Mouse (Mus musculus) midbrain, embryonic 14.5 days (tissue): ENCODE data around the gene Noct. TPM values are rescaled to one million over a fixed set of nuclear protein-coding genes. Genes with fewer than 3 reads are reported as not detected.
"Not testable (repeated sequence)": the region's sequence is repeated elsewhere in the genome, so short reads cannot be mapped to it uniquely, and the experiment has no call there.

Experiments
- ATAC-seq: fragments of 200-750 bp; cut with Nextera tagmentation; 2 replicates; pipeline ENCODE4 v1.8.0; 2017; ENCODE audit warnings: moderate number of reproducible peaks, moderate library complexity; ENCODE audit not compliant: low FRiP score, low TSS enrichment
- DNase-seq: peaks from one replicate; pipeline ENCODE4 v3.0.0-alpha.2; 2015
- H3K27ac ChIP-seq: fragments of 300-500 bp; sonication (generic); replicated peaks from 2 replicates; pipeline ENCODE4 v1.5.1; 2014; ENCODE audit warnings: mild to moderate bottlenecking, low read depth, low read length, moderate library complexity
- H3K27me3 ChIP-seq: fragments of 300-500 bp; sonication (generic); 2 replicates; pipeline ENCODE4 v1.6.1; 2014; ENCODE audit warnings: low read length, control low read depth, mixed read lengths; ENCODE audit not compliant: control insufficient read depth, insufficient read depth
- H3K36me3 ChIP-seq: fragments of 300-500 bp; sonication (generic); 2 replicates; pipeline ENCODE4 v1.6.1; 2014; ENCODE audit warnings: low read length, control low read depth; ENCODE audit not compliant: control insufficient read depth, insufficient read depth
- H3K4me1 ChIP-seq: fragments of 300-500 bp; sonication (generic); 2 replicates; pipeline ENCODE4 v1.6.1; 2014; ENCODE audit warnings: mild to moderate bottlenecking, antibody characterized with exemption, low read length, control low read depth; ENCODE audit not compliant: control insufficient read depth, insufficient read depth
- H3K4me2 ChIP-seq: fragments of 300-500 bp; sonication (generic); 2 replicates; pipeline ENCODE4 v1.6.1; 2014; ENCODE audit warnings: mild to moderate bottlenecking, low read length, moderate library complexity
- H3K4me3 ChIP-seq: fragments of 300-500 bp; sonication (generic); replicated peaks from 2 replicates; pipeline ENCODE4 v1.5.1; 2014; ENCODE audit warnings: low read depth, low read length
- H3K9ac ChIP-seq: fragments of 300-500 bp; sonication (generic); replicated peaks from 2 replicates; pipeline ENCODE4 v1.6.1; 2014; ENCODE audit warnings: mild to moderate bottlenecking, low read length, moderate library complexity
- H3K9me3 ChIP-seq: fragments of 300-500 bp; sonication (generic); 2 replicates; pipeline ENCODE4 v1.6.1; 2016; ENCODE audit warnings: low read length, control low read depth, mixed read lengths; ENCODE audit not compliant: control insufficient read depth
- WGBS: fragments of 180-500 bp; shearing (Covaris S2); extraction: QIAGEN DNeasy Blood & Tissue Kit; methylation state at CpG from one replicate; pipeline ENCODE4 v1.1.7; 2014; 5-methylcytosine and 5-hydroxymethylcytosine counted together
- polyA plus RNA-seq: library from polyadenylated mRNA; unstranded; fragments of >200 nt; fragmentation: Nextera tagmentation; extraction: Ambion mirVana; gene quantifications from 2 replicates; pipeline ENCODE4 v1.2.1, GENCODE M21; 2014

The Noct gene
- polyA plus RNA-seq, 1 experiment from 2014 or later: 31.7 TPM

- Histone ChIP-seq H3K27me3 (no peaks in the 10 kb centered on the region), H3K27ac (no peak overlapping the region), H3K9me3 (no peaks in the 10 kb centered on the region), H3K36me3 (no peaks in the 10 kb centered on the region), H3K9ac (no peak overlapping the region), H3K4me1 (no peaks in the 10 kb centered on the region), H3K4me2 (no peak overlapping the region), H3K4me3 (no peak overlapping the region)
- WGBS: 89% methylated on average over 3 of the region's 3 CpGs
- ATAC-seq: no peak
- DNase-seq: no peak
Observed at GRCm38 (mm10) chr3:51210485-51210884, 13.8 kb upstream of the Noct start.

- WGBS: 92% methylated on average over 3 of the region's 3 CpGs
- Histone ChIP-seq H3K9ac (no peak overlapping the region), H3K27me3 (no peaks in the 10 kb centered on the region), H3K9me3 (no peaks in the 10 kb centered on the region), H3K27ac (no peak overlapping the region), H3K36me3 (no peaks in the 10 kb centered on the region), H3K4me2 (no peak overlapping the region), H3K4me3 (no peak overlapping the region), H3K4me1 (no peaks in the 10 kb centered on the region)
- ATAC-seq (no peak), DNase-seq (no peak)
Observed at GRCm38 (mm10) chr3:51213111-51213510, 11.1 kb upstream of the Noct start.

- H3K4me3 ChIP-seq: no peak overlapping the region
- no peak overlapping the region for H3K4me2 ChIP-seq
- no peaks in the 10 kb centered on the region for H3K9me3 ChIP-seq
- no peaks in the 10 kb centered on the region for H3K36me3 ChIP-seq
- H3K27me3 ChIP-seq: no peaks in the 10 kb centered on the region
- DNase-seq (no peak), ATAC-seq (no peak)
- 91% methylated on average over 6 of the region's 6 CpGs for WGBS
- H3K27ac ChIP-seq: no peak overlapping the region
- H3K9ac ChIP-seq: no peak overlapping the region
- H3K4me1 ChIP-seq: no peaks in the 10 kb centered on the region
Observed at GRCm38 (mm10) chr3:51215681-51216080, 8.6 kb upstream of the Noct start.

GRCm38 (mm10) chr3:51216351-51216750, 7.9 kb upstream of the Noct start:
- H3K27ac ChIP-seq, H3K27me3 ChIP-seq, H3K9me3 ChIP-seq, ATAC-seq, DNase-seq, H3K4me1 ChIP-seq, H3K4me3 ChIP-seq, H3K4me2 ChIP-seq, H3K36me3 ChIP-seq, H3K9ac ChIP-seq: not testable (repeated sequence)
- 82% methylated on average over 6 of the region's 10 CpGs for WGBS

GRCm38 (mm10) chr3:51218385-51218784, 5.9 kb upstream of the Noct start:
- WGBS: 87% methylated on average over 6 of the region's 6 CpGs
- H3K4me3 ChIP-seq, H3K4me2 ChIP-seq, H3K9ac ChIP-seq, ATAC-seq, H3K36me3 ChIP-seq, H3K27ac ChIP-seq, H3K9me3 ChIP-seq, H3K4me1 ChIP-seq, DNase-seq, H3K27me3 ChIP-seq: not testable (repeated sequence)

- Histone ChIP-seq H3K9ac (no peak overlapping the region), H3K36me3 (no peaks in the 10 kb centered on the region), H3K27ac (no peak overlapping the region), H3K4me3 (no peak overlapping the region), H3K4me1 (0 out of 2 replicates have a peak, but pooled peaks cover 3% of the 10 kb centered on the region), H3K9me3 (no peaks in the 10 kb centered on the region), H3K4me2 (no peak overlapping the region), H3K27me3 (no peaks in the 10 kb centered on the region)
- WGBS: 94% methylated on average over 5 of the region's 5 CpGs
- DNase-seq (no peak), ATAC-seq (no peak)
Observed at GRCm38 (mm10) chr3:51219213-51219612, 5.0 kb upstream of the Noct start.

GRCm38 (mm10) chr3:51220846-51221245, 3.4 kb upstream of the Noct start:
- no peak for ATAC-seq
- H3K27me3 ChIP-seq: no peaks in the 10 kb centered on the region
- no peak overlapping the region for H3K4me3 ChIP-seq
- no peak overlapping the region for H3K27ac ChIP-seq
- H3K4me1 ChIP-seq: peaks cover 4% of the 10 kb centered on the region
- H3K9ac ChIP-seq: no peak overlapping the region
- WGBS: 56% methylated on average over 4 of the region's 4 CpGs
- no peaks in the 10 kb centered on the region for H3K9me3 ChIP-seq
- no peak overlapping the region for H3K4me2 ChIP-seq
- no peak for DNase-seq
- H3K36me3 ChIP-seq: no peaks in the 10 kb centered on the region

GRCm38 (mm10) chr3:51221847-51222246, 2.4 kb upstream of the Noct start:
- H3K4me1 ChIP-seq: peaks cover 14% of the 10 kb centered on the region
- H3K27ac ChIP-seq: no peak overlapping the region
- DNase-seq (no peak), ATAC-seq (no peak)
- no peak overlapping the region for H3K4me2 ChIP-seq
- 85% methylated on average over 8 of the region's 8 CpGs for WGBS
- no peak overlapping the region for H3K4me3 ChIP-seq
- H3K9ac ChIP-seq: no peak overlapping the region
- no peaks in the 10 kb centered on the region for H3K27me3 ChIP-seq
- no peaks in the 10 kb centered on the region for H3K9me3 ChIP-seq
- no peaks in the 10 kb centered on the region for H3K36me3 ChIP-seq

- Histone ChIP-seq H3K27ac (no peak overlapping the region), H3K27me3 (no peaks in the 10 kb centered on the region), H3K36me3 (no peaks in the 10 kb centered on the region), H3K9me3 (no peaks in the 10 kb centered on the region), H3K9ac (no peak overlapping the region), H3K4me3 (no peak overlapping the region), H3K4me1 (peaks cover 15% of the 10 kb centered on the region), H3K4me2 (no peak overlapping the region)
- WGBS: 89% methylated on average over 6 of the region's 6 CpGs
- DNase-seq: no peak
- no peak for ATAC-seq
Observed at GRCm38 (mm10) chr3:51222302-51222701, 1.9 kb upstream of the Noct start.
